Mouse (Mus musculus) kidney, postnatal 36 days (tissue): ENCODE data around the gene Pdlim5.
A peak's percentile ranks its signal among the peaks of the same experiment; 100 is the strongest.

Experiments
- DNase-seq, 2 experiments: peaks; one replicate each; pipeline ENCODE4 v3.0.0; 2021 to 2022; ENCODE audit warnings: mixed read lengths in 2 of 2

Pdlim5 gene

GRCm38 (mm10) chr3:142394000-142394411, 1.5 kb downstream of the Pdlim5 start:
- DNase-seq = peak; percentile 51 to 53

DNA sequence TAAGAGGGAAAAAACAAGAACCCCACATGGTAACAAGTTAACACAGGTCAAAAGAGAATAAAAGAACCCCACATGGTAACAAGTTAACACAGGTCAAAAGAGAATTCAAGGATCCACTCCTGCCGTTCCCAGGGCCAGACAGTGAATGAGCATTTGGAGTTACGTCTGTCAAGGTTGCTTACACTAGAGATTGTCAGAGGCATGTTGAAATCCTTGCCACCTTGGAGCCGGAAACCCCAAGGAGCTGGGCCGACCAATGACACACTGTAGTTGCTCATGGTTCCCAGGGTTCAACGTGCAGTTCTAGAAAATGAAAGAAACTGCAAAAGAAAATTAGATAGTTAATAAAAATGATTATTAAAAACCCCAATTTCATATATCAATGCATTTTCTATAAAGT, 4.0 kb downstream of the Pdlim5 start:
- no peak for DNase-seq

GRCm38 (mm10) chr3:142390288-142390687, 5.2 kb downstream of the Pdlim5 start:
- DNase-seq = peak; percentile 72 to 77

GRCm38 (mm10) chr3:142388189-142388588, 7.3 kb downstream of the Pdlim5 start:
- no peak for DNase-seq

DNA sequence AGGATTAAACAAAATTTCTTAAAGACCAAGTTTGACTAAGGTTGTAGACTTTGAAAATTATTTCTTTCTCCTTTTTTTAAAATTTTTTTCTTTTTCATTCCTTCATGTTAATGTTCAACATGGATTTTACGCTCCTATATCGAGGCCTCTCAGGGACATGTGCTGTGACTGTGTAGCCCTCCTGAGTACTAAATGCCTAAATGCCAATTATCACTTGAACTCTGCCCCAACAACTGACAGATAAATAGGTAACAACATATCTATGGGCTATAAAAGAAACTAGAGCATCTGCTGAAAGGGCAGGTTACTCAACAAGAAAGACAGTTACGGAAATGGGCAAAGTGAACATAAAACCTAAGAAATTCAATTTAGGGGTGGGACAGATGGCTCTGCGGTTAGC, 9.0 kb downstream of the Pdlim5 start:
- DNase-seq = no peak

DNA sequence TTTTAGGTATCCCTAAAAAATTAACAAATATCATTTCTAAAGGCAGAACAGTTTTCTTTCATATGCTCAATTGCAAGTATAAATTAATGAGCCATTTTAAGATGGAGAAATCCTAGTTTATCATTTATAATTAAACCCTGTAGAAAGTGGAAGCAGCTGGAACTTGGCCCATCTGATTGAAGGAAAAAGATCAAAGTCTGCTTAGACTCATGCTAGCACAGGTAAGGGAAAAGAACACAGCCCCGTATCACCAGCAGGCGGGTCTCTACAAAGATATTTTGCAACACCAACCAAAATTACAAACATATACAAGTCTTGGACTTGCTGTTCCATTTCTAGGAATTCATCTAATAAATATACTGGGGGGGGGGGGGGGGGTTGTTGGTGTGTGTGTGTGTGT, 9.8 kb downstream of the Pdlim5 start:
- DNase-seq = peak; percentile 66 to 80

GRCm38 (mm10) chr3:142376638-142377037, 18.9 kb downstream of the Pdlim5 start:
- no peak for DNase-seq

GRCm38 (mm10) chr3:142375106-142375505, 20.4 kb downstream of the Pdlim5 start:
- DNase-seq = peak in 1 of 2 experiments; percentile 41

- no peak for DNase-seq
These were observed 22.9 kb downstream of the Pdlim5 start for GRCm38 (mm10) chr3:142372465-142373147.

- DNase-seq = no peak
These were observed 27.1 kb downstream of the Pdlim5 start for GRCm38 (mm10) chr3:142368411-142368810.

DNA sequence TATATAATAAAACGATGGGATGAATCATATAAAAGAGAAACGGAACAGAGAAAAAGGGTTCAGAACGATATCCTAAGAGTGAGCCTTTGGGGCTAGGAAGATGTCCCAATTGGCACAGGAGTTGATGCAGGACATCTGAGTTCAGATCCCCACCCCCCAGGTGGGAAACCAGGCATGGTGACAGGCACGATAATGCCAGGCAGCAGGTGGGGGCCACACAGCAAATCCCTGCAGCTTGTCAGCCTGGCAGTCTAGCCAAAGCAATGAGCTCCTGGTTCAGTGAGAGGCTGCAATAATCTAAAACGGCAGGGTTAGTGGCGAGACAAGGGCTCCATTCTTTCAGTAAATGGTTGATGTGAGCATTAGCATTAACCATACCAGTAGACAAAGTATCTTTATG, 33.4 kb downstream of the Pdlim5 start:
- no peak for DNase-seq

DNA sequence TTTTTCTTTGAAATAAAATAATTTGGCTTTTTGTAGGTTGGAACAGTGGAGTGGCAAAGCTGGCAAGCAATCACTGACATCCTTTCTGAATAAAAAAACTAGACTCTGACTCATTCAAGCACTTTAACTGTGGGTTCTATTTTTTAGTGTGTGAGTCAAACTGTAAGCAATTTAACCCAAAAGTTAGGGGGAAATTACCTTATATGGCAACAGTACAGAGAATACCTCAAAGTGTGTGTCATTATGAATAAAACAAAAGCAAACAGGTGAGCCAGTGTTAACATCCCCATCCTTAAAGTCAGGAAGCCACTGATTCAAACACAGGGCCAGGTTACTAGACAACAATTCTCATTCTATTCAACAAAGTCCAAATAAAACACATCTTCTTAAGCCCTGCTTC, 36.5 kb downstream of the Pdlim5 start:
- no peak for DNase-seq

DNA sequence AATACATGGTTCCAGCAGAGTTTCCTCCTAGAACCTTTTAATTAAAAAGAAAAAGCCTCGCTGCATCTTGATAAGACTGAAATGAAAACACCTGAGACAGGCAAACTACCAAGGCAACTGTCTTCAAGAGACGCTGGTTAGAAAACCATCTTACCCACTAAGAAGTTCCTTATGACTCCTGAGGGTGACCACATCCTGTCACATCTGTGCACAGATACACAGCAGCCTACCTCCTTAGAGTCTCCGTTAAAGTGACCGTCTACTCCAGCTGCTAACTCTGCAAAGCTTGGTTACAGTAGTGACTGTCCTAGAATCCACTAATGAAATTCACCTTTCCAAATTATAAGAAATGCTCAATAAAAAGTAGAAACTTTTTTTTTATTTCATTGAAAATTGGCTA, 38.8 kb downstream of the Pdlim5 start:
- no peak for DNase-seq

DNA sequence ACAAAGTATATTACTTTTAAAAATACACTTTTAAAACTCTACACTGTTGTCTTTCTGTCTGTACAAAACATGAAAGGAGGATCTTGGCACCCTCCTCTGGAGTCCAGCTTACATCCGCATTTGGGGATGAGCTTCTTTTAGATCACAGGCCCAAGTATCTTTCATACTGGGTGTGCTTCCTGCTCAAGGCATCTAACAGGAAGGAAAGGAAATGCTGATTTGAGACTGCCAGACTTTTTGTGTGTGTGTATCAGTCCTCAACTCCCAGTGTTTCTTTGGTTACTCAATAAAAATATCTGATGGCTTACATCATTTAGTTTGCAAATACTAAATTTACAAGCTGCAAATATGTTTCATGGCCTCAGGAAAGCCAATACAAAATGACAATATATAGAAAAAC, 42.3 kb downstream of the Pdlim5 start:
- peak in 1 of 2 experiments; percentile 40 for DNase-seq

- DNase-seq = no peak
These were observed 45.0 kb downstream of the Pdlim5 start for GRCm38 (mm10) chr3:142350513-142350912.

- peak; percentile 72 to 79 for DNase-seq
These were observed 46.5 kb downstream of the Pdlim5 start for GRCm38 (mm10) chr3:142348816-142349631.

GRCm38 (mm10) chr3:142346261-142346660, 49.2 kb downstream of the Pdlim5 start:
- DNase-seq = no peak

DNA sequence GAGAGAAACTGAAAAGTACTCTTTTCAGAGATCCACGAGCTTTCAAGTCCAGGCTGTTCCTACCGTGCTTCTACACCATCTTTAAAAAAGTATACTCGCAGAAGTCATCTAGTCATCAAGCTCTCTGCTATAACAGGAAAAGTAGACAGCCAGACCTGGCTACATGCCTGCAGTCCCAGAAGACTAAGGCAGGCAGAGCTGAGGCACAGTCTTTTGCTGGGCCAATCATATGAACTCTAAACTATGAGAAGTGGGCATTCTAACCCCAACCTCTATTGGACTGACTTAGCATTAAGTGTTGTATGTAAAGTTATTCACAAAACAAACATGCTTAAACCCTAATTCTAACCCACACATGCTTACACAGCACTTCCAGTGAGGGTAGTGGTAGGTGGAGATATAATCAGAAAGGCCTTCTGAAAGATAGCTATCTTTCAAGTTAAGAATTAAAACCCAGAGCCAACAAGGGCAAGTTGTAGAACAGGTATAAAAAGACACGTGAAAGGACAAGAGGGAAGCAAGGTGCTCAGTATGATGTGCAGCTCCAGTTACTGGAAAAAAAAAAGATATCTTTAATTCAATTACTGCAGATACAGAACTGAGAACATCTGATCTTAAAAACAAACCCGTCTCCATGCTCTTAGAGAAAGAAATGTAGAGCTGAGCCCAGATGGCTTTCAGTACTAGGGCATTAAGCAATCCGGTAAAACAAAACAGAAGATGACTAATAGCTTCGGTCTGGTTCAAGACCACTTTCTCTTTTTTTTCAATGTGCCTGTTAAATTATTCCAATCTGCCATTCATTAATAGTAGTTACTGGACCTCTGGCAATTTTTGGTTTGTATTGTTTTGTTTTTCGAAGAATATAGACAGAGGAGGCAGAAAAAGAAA, 50.0 kb downstream of the Pdlim5 start:
- DNase-seq = peak in 1 of 2 experiments; percentile 49

- no peak for DNase-seq
These were observed 51.7 kb downstream of the Pdlim5 start for GRCm38 (mm10) chr3:142343786-142344185.

GRCm38 (mm10) chr3:142340701-142341100, 54.8 kb downstream of the Pdlim5 start:
- no peak for DNase-seq

GRCm38 (mm10) chr3:142339440-142340251, 55.9 kb downstream of the Pdlim5 start:
- peak; percentile 38 to 39 for DNase-seq

DNA sequence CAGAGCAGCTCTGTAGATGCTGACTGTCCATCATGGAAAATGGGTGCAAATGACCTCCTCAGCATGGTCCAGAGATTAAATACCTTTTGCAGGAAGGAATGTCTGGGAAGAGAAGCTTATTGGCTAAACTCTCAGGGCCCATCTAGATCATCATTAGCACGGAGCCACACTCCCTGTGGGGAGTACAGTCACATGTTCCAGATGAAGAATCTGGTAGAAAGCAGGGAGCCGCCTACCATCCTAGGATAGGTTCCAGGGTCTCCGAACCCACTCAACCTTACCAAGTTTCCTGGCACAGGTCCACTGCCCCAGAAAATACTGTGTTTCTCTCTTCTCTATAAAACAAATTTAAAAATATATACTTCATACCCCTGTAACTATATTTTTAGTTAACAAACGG, 57.4 kb downstream of the Pdlim5 start:
- peak; percentile 29 to 36 for DNase-seq
